Mouse (Mus musculus) heart, embryonic 13.5 days (tissue): ENCODE measurements at regions not wholly inside any gene's neighbourhood (a gene's known extent, or its start where the extent isn't known, plus 50 kb on each side); places are given as distances from the start of the nearest gene placed in this dataset.

ENCODE experiments used
- ATAC-seq: fragments of 200-750 bp; cut with Nextera tagmentation; 2 replicates; pipeline ENCODE4 v1.8.0; 2017; ENCODE audit warnings: moderate TSS enrichment; ENCODE audit not compliant: insufficient number of reproducible peaks, low FRiP score, low TSS enrichment; ENCODE audit errors: extremely low read depth
- H3K27ac ChIP-seq: fragments of 300-500 bp; sonication (generic); replicated peaks from 2 replicates; pipeline ENCODE4 v1.5.1; 2015; ENCODE audit warnings: moderate library complexity, mild to moderate bottlenecking, inconsistent platforms
- H3K27me3 ChIP-seq: fragments of 300-500 bp; sonication (generic); replicated peaks from 2 replicates; pipeline ENCODE4 v1.6.1; 2015; ENCODE audit warnings: mild to moderate bottlenecking, inconsistent platforms
- H3K36me3 ChIP-seq: fragments of 300-500 bp; sonication (generic); 2 replicates; pipeline ENCODE4 v1.6.1; 2015; ENCODE audit warnings: mild to moderate bottlenecking, inconsistent platforms
- H3K4me1 ChIP-seq: fragments of 300-500 bp; sonication (generic); 2 replicates; pipeline ENCODE4 v1.6.1; 2015; ENCODE audit warnings: inconsistent platforms
- H3K4me2 ChIP-seq: fragments of 300-500 bp; sonication (generic); 2 replicates; pipeline ENCODE4 v1.6.1; 2015; ENCODE audit warnings: inconsistent platforms, mild to moderate bottlenecking, moderate library complexity
- H3K4me3 ChIP-seq: fragments of 300-500 bp; sonication (generic); 2 replicates; pipeline ENCODE4 v1.5.1; 2015; ENCODE audit warnings: moderate library complexity, mild to moderate bottlenecking, inconsistent platforms
- H3K9ac ChIP-seq: fragments of 300-500 bp; sonication (generic); 2 replicates; pipeline ENCODE4 v1.6.1; 2015; ENCODE audit warnings: inconsistent platforms, mild to moderate bottlenecking, moderate library complexity
- H3K9me3 ChIP-seq: fragments of 300-500 bp; sonication (generic); 2 replicates; pipeline ENCODE4 v1.6.1; 2016; ENCODE audit warnings: inconsistent platforms
- WGBS: fragments of 180-500 bp; shearing (Covaris S2); methylation state at CpG from one replicate; pipeline ENCODE4 v1.1.7; 2015; ENCODE audit warnings: mixed read lengths; 5-methylcytosine and 5-hydroxymethylcytosine counted together

DNA sequence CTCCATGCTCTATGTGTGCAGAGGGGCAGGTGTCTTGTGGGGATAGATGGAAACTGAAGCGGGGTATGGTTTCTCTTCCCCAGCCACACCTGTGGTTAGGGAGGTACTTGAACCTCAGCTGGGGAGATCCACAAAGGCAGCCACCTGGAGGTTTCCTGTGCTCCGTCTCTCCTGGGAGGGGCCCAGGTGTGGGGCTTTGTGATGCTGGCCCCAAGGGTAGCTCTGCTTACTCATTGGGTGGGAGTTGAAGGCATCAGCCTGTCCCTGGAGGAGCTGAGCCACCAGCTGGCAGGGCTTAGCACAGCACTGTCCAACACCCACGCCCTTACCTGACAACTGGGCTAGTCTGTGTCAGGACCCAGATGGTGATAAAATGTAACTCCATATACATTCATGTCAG is 81.4 kb downstream of the Lhx2 start:
- no peak overlapping the region for H3K9ac ChIP-seq

DNA sequence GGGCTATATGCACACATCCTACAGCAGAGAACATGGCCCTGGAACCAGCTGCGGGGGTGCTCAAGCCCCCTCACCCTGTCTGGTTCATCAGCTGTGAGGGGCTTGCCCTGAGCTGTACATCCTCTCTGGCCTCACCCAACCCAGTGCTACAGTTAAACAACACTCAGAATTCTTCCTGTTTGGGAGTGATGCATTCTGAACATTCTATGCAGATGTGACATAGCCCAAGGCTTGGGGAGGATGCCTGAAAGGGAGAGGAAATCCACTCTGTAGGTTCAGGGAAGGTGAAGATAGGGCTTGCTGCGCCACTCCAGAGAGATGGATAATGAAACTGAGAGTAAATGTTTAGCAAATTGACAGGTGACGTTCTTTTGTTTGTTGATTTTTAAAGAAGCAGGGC is 83.3 kb downstream of the Lhx2 start:
- 76% methylated on average over 3 of the region's 3 CpGs for WGBS
- peaks cover 19% of the 10 kb centered on the region for H3K27me3 ChIP-seq
- no peak overlapping the region for H3K4me3 ChIP-seq
- ATAC-seq: no peak
- peaks cover 9% of the 10 kb centered on the region for H3K4me1 ChIP-seq
- no peak overlapping the region for H3K4me2 ChIP-seq
- no peak overlapping the region for H3K9ac ChIP-seq
- H3K36me3 ChIP-seq: no peaks in the 10 kb centered on the region
- no peaks in the 10 kb centered on the region for H3K9me3 ChIP-seq
- no peak overlapping the region for H3K27ac ChIP-seq

More for the DNA sequence above, 81.4 kb downstream of the Lhx2 start:
- Histone ChIP-seq H3K9me3 (no peaks in the 10 kb centered on the region), H3K27me3 (peaks cover 26% of the 10 kb centered on the region), H3K4me2 (no peak overlapping the region), H3K4me3 (no peak overlapping the region), H3K36me3 (no peaks in the 10 kb centered on the region), H3K27ac (no peak overlapping the region), H3K4me1 (peaks cover 9% of the 10 kb centered on the region)
- no peak for ATAC-seq
- WGBS: 37% methylated on average over 3 of the region's 3 CpGs

DNA sequence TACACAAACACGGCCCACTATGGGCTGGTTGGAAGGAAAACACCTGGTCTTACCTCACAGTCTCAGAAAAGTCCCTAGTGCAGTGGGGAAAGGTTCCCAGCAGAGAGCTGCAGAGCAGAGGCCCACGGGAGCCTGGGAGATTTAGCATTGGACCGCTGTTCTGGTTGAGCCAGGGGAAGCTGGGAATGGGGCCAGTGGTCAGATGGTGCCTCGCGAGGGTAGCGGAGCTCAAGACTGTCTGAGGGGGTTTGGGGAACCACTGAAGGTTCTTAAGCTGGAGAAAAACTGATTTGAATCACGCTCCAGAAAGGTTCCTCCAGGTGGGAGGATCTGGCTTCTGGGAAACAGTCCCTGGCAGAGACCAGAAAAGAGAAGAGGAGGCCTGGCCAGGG is 84.8 kb downstream of the Lhx2 start:
- 44% methylated on average over 7 of the region's 7 CpGs for WGBS
- no peak overlapping the region for H3K27ac ChIP-seq
- no peaks in the 10 kb centered on the region for H3K36me3 ChIP-seq
- H3K27me3 ChIP-seq: peaks cover 17% of the 10 kb centered on the region
- H3K4me2 ChIP-seq: peak overlapping the region; percentile 53; the same call in 1 of the 2 replicates
- peaks cover 9% of the 10 kb centered on the region for H3K4me1 ChIP-seq
- no peaks in the 10 kb centered on the region for H3K9me3 ChIP-seq
- no peak overlapping the region for H3K4me3 ChIP-seq
- H3K9ac ChIP-seq: no peak overlapping the region
- ATAC-seq: no peak

DNA sequence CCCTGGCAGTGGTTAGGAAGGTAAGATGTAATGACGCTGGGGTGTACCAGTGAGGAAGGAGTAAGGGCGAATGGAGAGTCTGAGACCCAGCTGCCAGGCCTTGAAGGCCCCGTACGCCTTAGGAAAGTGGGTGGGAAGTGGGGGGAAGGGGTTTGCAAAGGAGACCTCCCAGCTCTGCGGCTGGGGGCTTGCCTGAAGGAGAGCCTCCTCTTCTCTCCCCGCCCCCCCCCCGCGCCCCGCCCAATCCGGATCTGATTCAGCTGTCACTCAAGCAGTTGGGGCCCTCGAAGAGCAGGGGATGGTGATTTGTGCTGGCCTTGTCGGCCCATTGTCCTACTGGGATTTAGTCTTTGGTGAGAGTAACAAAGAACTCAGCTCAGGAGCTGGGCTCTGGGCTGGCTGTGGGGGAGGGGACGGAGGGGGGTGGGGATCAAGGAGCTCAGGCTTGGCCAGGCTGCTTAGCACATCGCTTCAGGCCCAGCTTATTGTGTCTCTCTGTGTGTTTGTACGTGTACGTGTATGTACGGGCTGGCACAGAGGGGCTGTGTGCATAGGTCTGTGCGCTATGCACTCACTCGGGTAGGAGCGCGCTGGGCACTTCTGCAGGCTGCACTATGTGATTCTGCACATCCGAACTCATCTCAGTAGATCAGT is 85.3 kb downstream of the Lhx2 start:
- Histone ChIP-seq H3K4me1 (peaks cover 9% of the 10 kb centered on the region), H3K9me3 (no peaks in the 10 kb centered on the region), H3K9ac (peak overlapping the region; percentile 34; the same call in 1 of the 2 replicates), H3K36me3 (no peaks in the 10 kb centered on the region), H3K27me3 (peaks cover 17% of the 10 kb centered on the region), H3K4me2 (peak overlapping the region; percentile 53), H3K4me3 (no peak overlapping the region), H3K27ac (no peak overlapping the region)
- ATAC-seq: no peak
- 6% methylated on average over 21 of the region's 22 CpGs for WGBS

DNA sequence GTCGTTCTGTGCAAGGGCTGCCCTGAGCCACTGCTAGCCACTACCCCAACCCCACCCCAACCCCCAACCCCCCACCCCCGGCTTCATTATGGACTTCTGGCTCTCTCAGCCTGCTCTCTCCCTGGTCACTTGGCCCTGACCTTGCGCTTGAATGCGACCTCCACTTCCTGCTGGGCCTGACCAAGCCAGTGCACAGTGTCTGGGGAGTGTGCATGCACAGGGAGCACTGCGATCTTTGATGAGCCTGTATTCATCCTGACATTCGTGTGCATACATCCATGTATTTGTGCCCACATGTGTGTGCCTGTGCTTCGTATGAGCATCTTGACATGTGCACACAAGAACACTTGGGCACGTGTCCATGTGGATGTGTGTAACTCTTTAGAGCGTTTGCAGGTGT is 85.9 kb downstream of the Lhx2 start:
- H3K36me3 ChIP-seq: no peaks in the 10 kb centered on the region
- no peaks in the 10 kb centered on the region for H3K9me3 ChIP-seq
- H3K27ac ChIP-seq: no peak overlapping the region
- no peak overlapping the region for H3K4me2 ChIP-seq
- no peak overlapping the region for H3K9ac ChIP-seq
- peaks cover 9% of the 10 kb centered on the region for H3K4me1 ChIP-seq
- no peak for ATAC-seq
- peaks cover 17% of the 10 kb centered on the region for H3K27me3 ChIP-seq
- 31% methylated on average over 9 of the region's 9 CpGs for WGBS
- H3K4me3 ChIP-seq: no peak overlapping the region

DNA sequence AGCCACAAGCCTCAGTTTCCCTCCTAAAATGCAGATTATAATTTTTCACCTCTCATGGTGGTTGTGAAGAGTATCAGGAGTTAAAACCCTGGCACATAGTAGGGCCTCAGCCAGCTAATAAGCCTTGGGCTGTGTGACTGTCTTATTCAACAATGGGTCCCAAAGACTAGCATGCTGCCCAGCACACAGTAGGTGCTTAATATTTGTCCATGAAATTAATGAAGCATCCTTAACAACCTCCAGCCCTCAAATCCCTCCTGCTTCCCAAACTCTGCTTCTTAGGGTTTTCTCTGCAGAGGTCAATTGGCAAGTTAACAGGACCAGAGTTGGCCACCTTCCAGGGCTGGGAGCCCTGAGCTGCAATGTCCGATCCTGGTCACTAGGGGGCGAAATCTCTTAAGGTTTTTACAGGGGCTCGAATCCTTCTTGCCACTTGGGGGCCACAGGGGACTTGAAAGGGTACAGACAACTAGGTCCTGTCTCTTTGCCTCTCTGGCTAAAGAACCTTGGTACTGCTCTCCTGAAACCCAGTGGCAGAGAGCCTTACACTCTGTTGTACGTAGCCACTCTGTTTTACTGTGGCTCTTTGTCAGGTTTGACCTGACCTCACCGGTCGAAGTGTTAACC is 81.6 kb upstream of the Nek6 start:
- 39% methylated on average over 6 of the region's 6 CpGs for WGBS

DNA sequence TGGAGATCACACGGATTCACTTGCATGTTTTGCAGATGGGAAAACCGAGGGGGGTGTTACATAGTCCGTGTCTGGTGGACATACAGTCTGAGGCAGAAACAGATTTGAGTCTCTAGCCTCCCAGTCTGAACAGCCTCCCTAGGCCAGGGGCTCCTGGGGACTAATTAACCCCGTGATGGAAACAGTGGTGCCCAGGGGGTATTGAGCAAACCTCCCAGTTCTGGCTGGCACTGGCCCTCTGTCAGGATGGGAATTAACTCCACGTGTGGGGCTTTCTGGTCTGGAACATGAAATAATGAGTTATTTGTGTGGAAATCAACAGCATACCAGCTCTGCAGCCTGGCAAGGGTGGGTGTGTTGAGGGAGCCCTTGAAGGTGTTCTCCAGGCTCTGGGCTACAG is 79.9 kb upstream of the Nek6 start:
- Histone ChIP-seq H3K4me3 (no peak overlapping the region), H3K36me3 (no peaks in the 10 kb centered on the region), H3K9me3 (no peaks in the 10 kb centered on the region), H3K27me3 (peaks cover 3% of the 10 kb centered on the region; the same call in 1 of the 2 replicates), H3K4me2 (no peak overlapping the region), H3K9ac (no peak overlapping the region), H3K27ac (no peak overlapping the region), H3K4me1 (no peaks in the 10 kb centered on the region)
- 62% methylated on average over 5 of the region's 5 CpGs for WGBS
- ATAC-seq: no peak

More for the DNA sequence above, 81.6 kb upstream of the Nek6 start:
- no peaks in the 10 kb centered on the region for H3K4me1 ChIP-seq
- no peaks in the 10 kb centered on the region for H3K36me3 ChIP-seq
- no peaks in the 10 kb centered on the region for H3K9me3 ChIP-seq
- H3K27me3 ChIP-seq: peaks cover 8% of the 10 kb centered on the region
- no peak overlapping the region for H3K9ac ChIP-seq
- ATAC-seq: no peak
- H3K27ac ChIP-seq: no peak overlapping the region
- no peak overlapping the region for H3K4me3 ChIP-seq
- H3K4me2 ChIP-seq: no peak overlapping the region

DNA sequence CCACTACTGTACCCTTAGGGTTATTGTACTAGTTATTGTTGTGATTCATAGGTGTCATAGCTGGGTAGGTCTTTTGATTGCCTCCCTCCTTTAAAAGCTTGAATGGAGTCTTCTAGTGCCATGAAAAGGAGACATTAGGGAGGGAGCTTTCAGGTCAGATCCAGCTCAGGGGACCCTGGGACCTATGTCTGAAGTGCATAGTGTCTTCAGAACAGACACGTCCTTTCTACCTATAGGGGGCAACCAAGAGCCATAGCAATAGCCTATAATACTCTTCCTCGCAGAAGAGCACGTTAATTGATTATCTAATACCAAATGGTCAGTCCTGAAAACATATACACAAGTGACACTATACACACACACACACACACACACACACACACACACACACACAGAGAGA is 77.7 kb upstream of the Nek6 start:
- Histone ChIP-seq H3K9ac (no peak overlapping the region), H3K27ac (no peak overlapping the region), H3K4me2 (no peak overlapping the region), H3K27me3 (peaks cover 3% of the 10 kb centered on the region; the same call in 1 of the 2 replicates), H3K9me3 (no peaks in the 10 kb centered on the region), H3K4me1 (no peaks in the 10 kb centered on the region), H3K4me3 (no peak overlapping the region), H3K36me3 (no peaks in the 10 kb centered on the region)
- ATAC-seq: no peak
- 15% methylated on average over 3 of the region's 3 CpGs for WGBS

DNA sequence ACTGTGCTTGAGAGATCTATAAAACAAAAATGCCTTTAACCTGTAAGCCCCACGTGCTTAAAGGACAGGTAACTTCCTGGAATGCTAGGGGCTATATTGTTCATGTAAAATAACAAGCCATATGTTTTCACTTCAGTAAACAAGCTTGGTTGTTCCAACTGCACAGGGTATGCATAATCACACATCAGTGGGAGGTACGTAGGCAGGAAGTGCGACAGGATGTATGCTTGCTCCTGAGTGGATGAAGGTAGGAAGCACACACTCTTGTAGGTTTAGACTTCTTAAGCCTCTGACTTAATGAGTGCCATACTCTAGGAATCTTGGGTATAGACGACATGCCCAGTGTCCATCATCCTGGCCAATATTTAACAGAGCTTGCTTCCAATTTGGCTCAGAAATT is 74.7 kb upstream of the Nek6 start:
- H3K4me2 ChIP-seq: no peak overlapping the region

DNA sequence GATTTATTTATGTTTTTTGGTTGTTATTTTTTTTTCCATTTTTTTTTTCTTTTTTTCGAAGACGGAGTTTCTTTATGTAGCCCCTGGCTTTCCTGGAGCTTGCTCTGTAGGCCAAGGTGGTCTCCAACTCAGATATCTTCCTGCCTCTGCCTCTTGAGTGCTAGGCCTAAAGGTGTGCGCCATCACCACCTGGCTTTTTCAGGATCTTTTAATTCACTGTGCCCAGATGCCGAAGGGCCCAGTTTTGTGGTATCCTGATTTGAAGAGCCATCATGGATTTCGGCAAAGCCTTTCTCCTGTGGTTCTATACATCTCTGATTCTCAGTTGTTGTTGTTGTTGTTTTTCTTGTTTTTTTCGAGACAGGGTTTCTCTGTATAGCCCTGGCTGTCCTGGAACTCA is 72.3 kb upstream of the Nek6 start:
- Histone ChIP-seq H3K4me1 (no peaks in the 10 kb centered on the region), H3K27ac (no peak overlapping the region), H3K9me3 (no peaks in the 10 kb centered on the region), H3K9ac (no peak overlapping the region), H3K4me3 (no peak overlapping the region), H3K36me3 (no peaks in the 10 kb centered on the region), H3K4me2 (no peak overlapping the region), H3K27me3 (no peaks in the 10 kb centered on the region)
- no peak for ATAC-seq
- WGBS: 76% methylated on average over 6 of the region's 6 CpGs

More for the DNA sequence above, 74.7 kb upstream of the Nek6 start:
- no peak overlapping the region for H3K4me3 ChIP-seq
- ATAC-seq: no peak
- peaks cover 3% of the 10 kb centered on the region; the same call in 1 of the 2 replicates for H3K27me3 ChIP-seq
- H3K36me3 ChIP-seq: no peaks in the 10 kb centered on the region
- no peaks in the 10 kb centered on the region for H3K9me3 ChIP-seq
- no peak overlapping the region for H3K27ac ChIP-seq
- 73% methylated on average over 4 of the region's 4 CpGs for WGBS
- H3K4me1 ChIP-seq: no peaks in the 10 kb centered on the region
- H3K9ac ChIP-seq: no peak overlapping the region

DNA sequence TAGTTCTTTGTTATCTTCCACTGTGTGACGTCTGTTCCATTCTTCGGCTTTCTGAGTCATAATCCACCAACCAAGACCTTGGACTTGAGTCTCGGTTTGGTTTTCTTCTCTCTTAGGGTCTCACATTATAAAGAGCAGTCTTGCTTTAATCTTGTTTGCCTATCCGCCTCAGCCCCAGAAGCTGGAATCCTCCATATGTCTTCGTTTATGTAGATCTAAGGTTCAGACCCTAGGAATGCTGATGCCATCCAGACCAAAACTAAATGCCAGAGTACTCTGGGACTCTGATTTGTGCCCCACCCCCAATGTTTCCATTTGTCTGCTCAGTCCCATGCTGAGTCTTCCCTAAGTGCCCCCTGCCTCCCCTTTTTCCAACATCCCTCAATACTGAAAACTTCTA is 71.5 kb upstream of the Nek6 start:
- ATAC-seq: no peak
- H3K4me1 ChIP-seq: no peaks in the 10 kb centered on the region
- H3K9ac ChIP-seq: no peak overlapping the region
- H3K4me2 ChIP-seq: no peak overlapping the region
- no peaks in the 10 kb centered on the region for H3K27me3 ChIP-seq
- H3K9me3 ChIP-seq: no peaks in the 10 kb centered on the region
- 77% methylated on average over 5 of the region's 5 CpGs for WGBS
- H3K4me3 ChIP-seq: no peak overlapping the region
- H3K27ac ChIP-seq: no peak overlapping the region
- H3K36me3 ChIP-seq: no peaks in the 10 kb centered on the region

DNA sequence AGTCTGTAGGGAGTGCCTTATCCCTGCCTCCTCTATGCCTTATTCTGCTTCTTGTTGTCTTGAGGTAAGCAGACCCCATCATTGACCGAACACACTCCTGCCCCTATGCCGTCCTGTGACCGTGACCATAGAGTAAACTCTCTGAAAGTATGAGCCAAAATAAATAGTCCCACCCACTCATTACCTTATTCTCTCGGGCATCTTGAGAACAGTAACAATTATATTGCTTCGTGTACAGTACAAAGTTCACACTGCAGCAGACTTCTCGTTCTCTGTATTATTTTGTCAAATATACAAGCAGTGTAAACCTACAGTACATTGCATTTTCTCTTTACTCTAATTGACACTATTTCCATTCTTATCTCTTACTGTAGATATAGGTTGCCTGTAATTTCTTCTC is 62.4 kb upstream of the Nek6 start:
- Histone ChIP-seq H3K9me3 (no peaks in the 10 kb centered on the region), H3K4me2 (no peak overlapping the region), H3K4me3 (no peak overlapping the region), H3K4me1 (no peaks in the 10 kb centered on the region), H3K27me3 (no peaks in the 10 kb centered on the region), H3K9ac (no peak overlapping the region), H3K36me3 (no peaks in the 10 kb centered on the region), H3K27ac (no peak overlapping the region)
- no peak for ATAC-seq
- WGBS: 80% methylated on average over 6 of the region's 6 CpGs
